Mouse (Mus musculus): ENCODE results near the gene Prkd2. TPM values are rescaled to one million over a fixed set of nuclear protein-coding genes. Genes with fewer than 3 reads are reported as not detected.

Gene Prkd2
- total RNA-seq, 2 experiments from 2014 or later = 6.8 to 9.1 TPM

- no peak for DNase-seq (ENCODE audit: low spot score in 2 of 2)
These were observed 49.6 kb downstream of the Prkd2 start for GRCm38 (mm10) chr7:16892352-16892730.

- no peak for DNase-seq (ENCODE audit: low spot score in 2 of 2)
These were observed 50.9 kb downstream of the Prkd2 start for GRCm38 (mm10) chr7:16893612-16894011.

- DNase-seq (ENCODE audit: low spot score in 2 of 2) = no peak
These were observed 51.6 kb downstream of the Prkd2 start for GRCm38 (mm10) chr7:16894279-16894678.

GRCm38 (mm10) chr7:16895000-16895399, 52.3 kb downstream of the Prkd2 start:
- peak in 1 of 2 experiments; percentile 64 for DNase-seq (ENCODE audit: low spot score in 2 of 2)

- DNase-seq (ENCODE audit: low spot score in 2 of 2) = no peak
These were observed 52.8 kb downstream of the Prkd2 start for GRCm38 (mm10) chr7:16895511-16895910.

GRCm38 (mm10) chr7:16900526-16900925, 57.8 kb downstream of the Prkd2 start:
- DNase-seq (ENCODE audit: low spot score in 2 of 2) = no peak

GRCm38 (mm10) chr7:16903439-16903955, 60.8 kb downstream of the Prkd2 start:
- no peak for DNase-seq (ENCODE audit: low spot score in 2 of 2)

GRCm38 (mm10) chr7:16904120-16904675, 61.5 kb downstream of the Prkd2 start:
- DNase-seq (ENCODE audit: low spot score in 2 of 2) = no peak

- no peak for DNase-seq (ENCODE audit: low spot score in 2 of 2)
These were observed 62.9 kb downstream of the Prkd2 start for GRCm38 (mm10) chr7:16905491-16906021.

GRCm38 (mm10) chr7:16906281-16906680, 63.6 kb downstream of the Prkd2 start, which contains the start of gene Ptgir:
TSS of gene Ptgir (plus strand) at chr7:16906490.
- no peak for DNase-seq (ENCODE audit: low spot score in 2 of 2)

GRCm38 (mm10) chr7:16906889-16907559, 64.3 kb downstream of the Prkd2 start:
- no peak for DNase-seq (ENCODE audit: low spot score in 2 of 2)

GRCm38 (mm10) chr7:16907842-16908241, 65.1 kb downstream of the Prkd2 start:
- DNase-seq (ENCODE audit: low spot score in 2 of 2) = no peak

- no peak for DNase-seq (ENCODE audit: low spot score in 2 of 2)
These were observed 65.7 kb downstream of the Prkd2 start for GRCm38 (mm10) chr7:16908367-16908766.

GRCm38 (mm10) chr7:16908859-16909258, 66.2 kb downstream of the Prkd2 start:
- no peak for DNase-seq (ENCODE audit: low spot score in 2 of 2)

GRCm38 (mm10) chr7:16909909-16910308, 67.2 kb downstream of the Prkd2 start:
- DNase-seq (ENCODE audit: low spot score in 2 of 2) = no peak

GRCm38 (mm10) chr7:16911904-16912303, 69.2 kb downstream of the Prkd2 start:
- no peak for DNase-seq (ENCODE audit: low spot score in 2 of 2)

- DNase-seq (ENCODE audit: low spot score in 2 of 2) = no peak
These were observed 69.7 kb downstream of the Prkd2 start for GRCm38 (mm10) chr7:16912360-16912759.

GRCm38 (mm10) chr7:16913806-16914452, 71.2 kb downstream of the Prkd2 start:
- DNase-seq (ENCODE audit: low spot score in 2 of 2) = peak; percentile 78 to 81

- DNase-seq (ENCODE audit: low spot score in 2 of 2) = no peak
These were observed 72.0 kb downstream of the Prkd2 start for GRCm38 (mm10) chr7:16914453-16915343.

- DNase-seq (ENCODE audit: low spot score in 2 of 2) = no peak
These were observed 73.0 kb downstream of the Prkd2 start for GRCm38 (mm10) chr7:16915461-16916340.
